Mouse (Mus musculus) gastrocnemius, adult 2 months (tissue): Measurements from ENCODE around the gene Gmppa. TPM values are rescaled to one million over a fixed set of nuclear protein-coding genes. Genes with fewer than 3 reads are reported as not detected.

Experiments
- DNase-seq: peaks from one replicate; pipeline ENCODE4 v3.0.0; 2022
- H3K27ac ChIP-seq: fragments of 200-600 bp; 2 replicates; pipeline ENCODE4 v1.8.1; 2022; ENCODE audit warnings: mild to moderate bottlenecking
- H3K4me3 ChIP-seq: fragments of 200-600 bp; 2 replicates; pipeline ENCODE4 v1.8.1; 2022; ENCODE audit warnings: mild to moderate bottlenecking, moderate library complexity
- CTCF ChIP-seq: fragments of 200-600 bp; IDR thresholded peaks from 2 replicates; pipeline ENCODE4 v1.8.1; 2022; ENCODE audit warnings: antibody characterized with exemption, mild to moderate bottlenecking, moderate library complexity
- intact Hi-C: fragments of 180-260 bp; cut with DNase I; formaldehyde crosslinking; loops from one replicate; pipeline ENCODE4 v1.15.1; 2025
- total RNA-seq, 2 experiments: library from RNA; stranded (reverse); gene quantifications; 2 replicates each; pipeline ENCODE4 v1.2.3; 2021

Gene Gmppa
- total RNA-seq, 2 experiments from 2014 or later, result 41.1 to 42.7 TPM

- Histone ChIP-seq H3K4me3 (no peak overlapping the region; the same call in 1 of the 2 replicates), H3K27ac (peak overlapping the region; percentile 89)
- intact Hi-C loops, result loop anchor here (5.0 kb wide), 1 partner anchor 33 kb away; no protein-coding TSS in a partner anchor
- DNase-seq, result no peak
- TF ChIP-seq CTCF, result no peak
Measured at GRCm38 (mm10) chr1:75405547-75405946, 30.2 kb upstream of the Gmppa start.

GRCm38 (mm10) chr1:75406173-75406572, 29.6 kb upstream of the Gmppa start:
- DNase-seq, result no peak
- peak overlapping the region; percentile 89 for H3K27ac ChIP-seq
- intact Hi-C loops, result loop anchor here (5.0 kb wide), 1 partner anchor 34 kb away; no protein-coding TSS in a partner anchor
- no peak for TF ChIP-seq CTCF
- peak overlapping the region; percentile 39 for H3K4me3 ChIP-seq

- TF ChIP-seq CTCF, result peak; percentile 25
- intact Hi-C loops, result loop anchor here (5.0 kb wide), 1 partner anchor 35 kb away; no protein-coding TSS in a partner anchor
- peak overlapping the region; percentile 39 for H3K4me3 ChIP-seq
- peak overlapping the region; percentile 89 for H3K27ac ChIP-seq
- peak; percentile 76 for DNase-seq
Measured at GRCm38 (mm10) chr1:75407056-75407455, 28.7 kb upstream of the Gmppa start.

DNA sequence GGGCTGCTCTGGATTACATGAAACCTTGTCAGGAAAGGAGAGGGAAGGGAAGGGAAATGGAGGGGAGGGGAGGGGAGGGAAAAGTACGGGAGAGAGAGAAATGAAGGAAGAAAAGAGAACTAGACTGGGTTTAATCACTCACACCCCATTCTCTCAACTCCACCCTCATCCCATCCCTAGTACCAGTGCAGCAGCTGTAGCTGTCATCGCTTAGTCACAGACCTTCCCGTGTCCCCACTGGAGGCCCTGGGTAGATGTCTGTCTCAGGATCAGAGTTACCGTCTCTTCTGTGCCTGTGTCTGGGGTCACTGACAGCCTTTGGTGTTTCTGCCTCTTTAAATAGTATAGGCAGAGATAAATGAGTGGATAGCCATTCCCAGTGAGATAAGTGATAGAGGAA, 27.5 kb upstream of the Gmppa start:
- intact Hi-C loops, result loop anchor here (5.0 kb wide), 1 partner anchor 36 kb away; no protein-coding TSS in a partner anchor
- DNase-seq, result no peak
- no peak for TF ChIP-seq CTCF
- Histone ChIP-seq H3K4me3 (no peak overlapping the region), H3K27ac (peak overlapping the region; percentile 89)

- Histone ChIP-seq H3K27ac (peak overlapping the region; percentile 31; the same call in 1 of the 2 replicates), H3K4me3 (no peak overlapping the region)
- DNase-seq, result no peak
- TF ChIP-seq CTCF, result no peak
- intact Hi-C loops, result loop anchor here (5.0 kb wide), 1 partner anchor 38 kb away; no protein-coding TSS in a partner anchor
Measured at GRCm38 (mm10) chr1:75409950-75410349, 25.8 kb upstream of the Gmppa start.

GRCm38 (mm10) chr1:75412196-75412595, 23.5 kb upstream of the Gmppa start:
- no peak overlapping the region for H3K4me3 ChIP-seq
- intact Hi-C loops, result no loop called here
- peak overlapping the region; percentile 75; the same call in 1 of the 2 replicates for H3K27ac ChIP-seq
- no peak for DNase-seq
- TF ChIP-seq CTCF, result no peak

DNA sequence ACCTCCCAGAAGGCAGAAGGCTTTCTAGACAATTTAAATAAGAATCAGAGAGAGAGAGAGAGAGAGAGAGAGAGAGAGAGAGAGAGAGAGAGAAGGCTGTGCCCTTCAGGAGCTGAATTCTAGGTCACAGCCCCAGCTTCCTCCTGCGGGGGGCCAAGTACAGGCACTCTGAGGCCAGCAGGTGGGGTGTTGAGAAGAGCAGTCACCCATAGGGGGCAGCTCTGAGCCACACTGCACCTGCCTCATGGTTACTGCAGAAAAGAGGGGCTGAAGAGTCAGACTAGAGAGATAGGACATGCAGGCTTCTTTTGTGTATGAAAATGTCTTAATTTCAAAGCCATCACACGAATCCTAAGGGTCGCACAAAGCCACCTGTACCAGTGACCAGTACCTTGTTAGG, 22.0 kb upstream of the Gmppa start:
- DNase-seq, result peak; percentile 79
- no peak overlapping the region for H3K4me3 ChIP-seq
- intact Hi-C loops, result no loop called here
- TF ChIP-seq CTCF, result peak; percentile 82
- peak overlapping the region; percentile 75 for H3K27ac ChIP-seq

- intact Hi-C loops, result no loop called here
- DNase-seq, result peak; percentile 47
- H3K27ac ChIP-seq, result no peak overlapping the region
- TF ChIP-seq CTCF, result no peak
- no peak overlapping the region for H3K4me3 ChIP-seq
Measured at GRCm38 (mm10) chr1:75421794-75422193, 13.9 kb upstream of the Gmppa start.

- no peak for DNase-seq
- H3K27ac ChIP-seq, result 0 out of 2 replicates have a peak overlapping the region, but pooled peaks have one; percentile 28
- intact Hi-C loops, result no loop called here
- H3K4me3 ChIP-seq, result no peak overlapping the region
- no peak for TF ChIP-seq CTCF
Measured at GRCm38 (mm10) chr1:75422216-75422822, 13.4 kb upstream of the Gmppa start.

DNA sequence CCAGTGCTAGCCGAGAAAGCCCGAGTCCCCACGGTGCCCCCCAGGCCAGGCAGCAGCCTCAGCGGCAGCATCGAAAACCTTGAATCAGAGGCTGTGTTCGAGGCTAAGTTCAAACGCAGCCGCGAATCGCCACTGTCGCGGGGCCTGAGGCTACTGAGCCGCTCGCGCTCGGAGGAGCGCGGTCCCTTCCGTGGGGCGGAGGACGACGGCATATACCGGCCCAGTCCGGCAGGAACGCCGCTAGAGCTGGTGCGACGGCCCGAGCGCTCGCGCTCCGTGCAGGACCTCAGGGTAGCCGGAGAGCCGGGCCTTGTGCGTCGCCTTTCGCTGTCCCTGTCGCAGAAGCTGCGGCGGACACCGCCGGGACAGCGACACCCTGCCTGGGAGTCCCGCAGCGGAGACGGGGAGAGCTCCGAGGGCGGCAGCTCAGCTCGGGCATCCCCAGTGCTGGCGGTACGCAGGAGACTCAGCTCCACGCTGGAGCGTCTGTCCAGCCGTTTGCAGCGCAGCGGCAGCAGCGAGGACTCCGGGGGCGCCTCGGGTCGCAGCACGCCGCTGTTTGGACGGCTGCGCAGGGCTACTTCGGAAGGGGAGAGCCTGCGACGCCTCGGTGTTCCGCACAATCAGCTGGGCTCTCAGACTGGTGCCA, 12.8 kb upstream of the Gmppa start:
- H3K27ac ChIP-seq, result peak overlapping the region; percentile 40; the same call in 1 of the 2 replicates
- intact Hi-C loops, result no loop called here
- no peak for DNase-seq
- TF ChIP-seq CTCF, result no peak
- peak overlapping the region; percentile 31 for H3K4me3 ChIP-seq

DNA sequence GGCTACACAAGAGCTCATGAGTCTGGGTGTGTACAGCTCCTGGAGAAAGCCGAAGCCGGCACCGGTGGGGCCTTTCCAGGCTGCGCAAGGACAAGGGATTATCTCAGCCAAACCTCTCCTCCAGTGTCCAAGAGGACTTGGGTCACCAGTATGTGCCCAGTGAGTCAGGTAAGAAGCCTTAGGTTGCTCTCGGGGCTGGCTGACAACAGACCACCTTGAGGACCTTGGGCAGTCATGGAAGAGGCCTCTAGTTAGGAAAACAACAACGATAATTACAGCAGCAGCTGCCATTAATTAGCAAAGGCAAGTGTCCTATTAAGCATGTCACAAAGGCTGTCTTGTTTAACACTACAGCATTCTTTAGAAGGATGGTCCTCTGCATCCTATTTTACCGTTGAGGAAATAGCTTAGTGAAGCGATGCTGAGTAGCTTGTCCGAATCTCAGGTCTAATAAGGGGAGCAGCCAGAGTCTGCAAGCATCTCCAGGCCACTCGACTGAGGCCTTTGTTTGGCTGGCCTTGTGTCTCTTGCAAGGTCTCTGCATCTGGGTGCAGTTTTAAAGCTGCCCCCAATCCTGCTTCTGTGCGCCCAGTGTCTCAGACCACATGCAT, 11.8 kb upstream of the Gmppa start:
- no peak for DNase-seq
- Histone ChIP-seq H3K27ac (no peak overlapping the region), H3K4me3 (no peak overlapping the region)
- intact Hi-C loops, result no loop called here
- TF ChIP-seq CTCF, result no peak

DNA sequence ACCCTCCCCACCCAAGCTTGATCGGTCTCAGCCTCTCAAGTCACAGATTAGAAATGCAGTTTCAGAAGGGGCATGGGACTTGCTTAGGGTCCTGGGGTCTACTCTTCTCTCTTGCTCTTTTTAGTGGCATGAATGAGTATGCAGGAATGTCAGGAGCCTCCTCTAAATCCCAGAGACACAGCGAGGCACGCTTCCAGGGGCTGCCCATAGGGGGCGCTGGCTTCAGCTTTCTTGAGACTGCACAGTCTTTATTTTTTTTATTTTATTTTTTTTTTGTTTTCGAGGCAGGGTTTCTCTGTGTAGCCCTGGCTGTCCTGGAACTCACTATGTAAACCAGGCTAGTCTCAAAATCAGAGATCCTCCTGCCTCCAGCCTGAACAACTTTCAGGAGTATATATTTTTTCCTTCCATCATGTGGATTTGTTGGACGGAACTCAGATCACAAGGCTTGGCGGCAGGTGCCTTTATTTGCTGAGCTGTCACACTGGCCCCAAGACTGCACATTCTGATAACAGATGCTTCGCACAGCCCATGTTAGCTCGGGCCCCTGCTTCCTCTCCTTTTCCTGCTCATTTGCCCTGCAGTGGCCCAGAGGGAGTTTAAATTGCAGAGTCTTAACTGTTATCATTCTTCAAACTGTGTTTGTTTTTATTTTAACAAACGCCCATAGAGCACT, 9.8 kb upstream of the Gmppa start:
- peak; percentile 62 for DNase-seq
- peak; percentile 79 for TF ChIP-seq CTCF
- intact Hi-C loops, result loop anchor here (5.0 kb wide), 1 partner anchor 84 kb away; no protein-coding TSS in a partner anchor
- H3K27ac ChIP-seq, result peak overlapping the region; percentile 58; the same call in 1 of the 2 replicates
- H3K4me3 ChIP-seq, result no peak overlapping the region
